Mouse (Mus musculus): ENCODE results near the gene Cip2a. TPM values are rescaled to one million over a fixed set of nuclear protein-coding genes. Genes with fewer than 3 reads are reported as not detected.

Cip2a gene
- polyA plus RNA-seq, 1 experiment, result 21.1 TPM

GRCm38 (mm10) chr16:48994343-48994693 is 333 bp downstream of the Cip2a start:
- TF ChIP-seq POLR2A (IDR thresholded peaks at IDR 0.05; ENCODE audit: borderline replicate concordance, control insufficient read depth, low read depth, low read length), result no peak
- TF ChIP-seq CTCF (IDR thresholded peaks at IDR 0.05; ENCODE audit: control insufficient read depth, insufficient read depth, low read length), result no peak
- peak overlapping the region; percentile 56; the same call in 1 of the 2 replicates for H3K27ac ChIP-seq (ENCODE audit: control insufficient read depth, insufficient read depth, low read depth, low read length, poor library complexity)
- peaks cover 2% of the 10 kb centered on the region for H3K4me1 ChIP-seq (ENCODE audit: control insufficient read depth, insufficient read depth, low read length)
- peak overlapping the region; percentile 100 for H3K4me3 ChIP-seq (replicated peaks; ENCODE audit: control insufficient read depth, low read depth, low read length)
- under 1% methylated on average over 18 of the region's 18 CpGs for WGBS

GRCm38 (mm10) chr16:49004151-49004550 is 10.2 kb downstream of the Cip2a start:
- no peak for TF ChIP-seq CTCF (IDR thresholded peaks at IDR 0.05; ENCODE audit: control insufficient read depth, insufficient read depth, low read length)
- no peak for TF ChIP-seq POLR2A (IDR thresholded peaks at IDR 0.05; ENCODE audit: borderline replicate concordance, control insufficient read depth, low read depth, low read length)
- H3K4me3 ChIP-seq (replicated peaks; ENCODE audit: control insufficient read depth, low read depth, low read length), result no peak overlapping the region
- H3K27ac ChIP-seq (ENCODE audit: control insufficient read depth, insufficient read depth, low read depth, low read length, poor library complexity), result no peak overlapping the region
- 91% methylated on average over 5 of the region's 5 CpGs for WGBS
- no peaks in the 10 kb centered on the region for H3K4me1 ChIP-seq (ENCODE audit: control insufficient read depth, insufficient read depth, low read length)

- Histone ChIP-seq H3K4me3 (replicated peaks; ENCODE audit: control insufficient read depth, low read depth, low read length) (no peak overlapping the region), H3K27ac (ENCODE audit: control insufficient read depth, insufficient read depth, low read depth, low read length, poor library complexity) (no peak overlapping the region), H3K4me1 (ENCODE audit: control insufficient read depth, insufficient read depth, low read length) (no peaks in the 10 kb centered on the region)
- 66% methylated on average over 5 of the region's 5 CpGs for WGBS
- TF ChIP-seq POLR2A (IDR thresholded peaks at IDR 0.05; ENCODE audit: borderline replicate concordance, control insufficient read depth, low read depth, low read length) (no peak), CTCF (IDR thresholded peaks at IDR 0.05; ENCODE audit: control insufficient read depth, insufficient read depth, low read length) (no peak)
Observed at GRCm38 (mm10) chr16:49016620-49017332, 22.8 kb downstream of the Cip2a start.

GRCm38 (mm10) chr16:49035852-49036251 is 41.9 kb downstream of the Cip2a start:
- H3K4me3 ChIP-seq (replicated peaks; ENCODE audit: control insufficient read depth, low read depth, low read length), result no peak overlapping the region
- no peak for TF ChIP-seq CTCF (IDR thresholded peaks at IDR 0.05; ENCODE audit: control insufficient read depth, insufficient read depth, low read length)
- no peak for TF ChIP-seq POLR2A (IDR thresholded peaks at IDR 0.05; ENCODE audit: borderline replicate concordance, control insufficient read depth, low read depth, low read length)
- WGBS, result 73% methylated on average over 4 of the region's 4 CpGs
- no peaks in the 10 kb centered on the region for H3K4me1 ChIP-seq (ENCODE audit: control insufficient read depth, insufficient read depth, low read length)
- H3K27ac ChIP-seq (ENCODE audit: control insufficient read depth, insufficient read depth, low read depth, low read length, poor library complexity), result no peak overlapping the region

- WGBS, result 75% methylated on average over 4 of the region's 4 CpGs
- no peak for TF ChIP-seq POLR2A (IDR thresholded peaks at IDR 0.05; ENCODE audit: borderline replicate concordance, control insufficient read depth, low read depth, low read length)
- TF ChIP-seq CTCF (IDR thresholded peaks at IDR 0.05; ENCODE audit: control insufficient read depth, insufficient read depth, low read length), result no peak
- no peak overlapping the region for H3K4me3 ChIP-seq (replicated peaks; ENCODE audit: control insufficient read depth, low read depth, low read length)
- no peak overlapping the region for H3K27ac ChIP-seq (ENCODE audit: control insufficient read depth, insufficient read depth, low read depth, low read length, poor library complexity)
- no peaks in the 10 kb centered on the region for H3K4me1 ChIP-seq (ENCODE audit: control insufficient read depth, insufficient read depth, low read length)
Observed at GRCm38 (mm10) chr16:49037771-49038170, 43.8 kb downstream of the Cip2a start.

GRCm38 (mm10) chr16:49040554-49041221 is 46.7 kb downstream of the Cip2a start:
- WGBS, result 78% methylated on average over 3 of the region's 3 CpGs
- TF ChIP-seq POLR2A (IDR thresholded peaks at IDR 0.05; ENCODE audit: borderline replicate concordance, control insufficient read depth, low read depth, low read length) (no peak), CTCF (IDR thresholded peaks at IDR 0.05; ENCODE audit: control insufficient read depth, insufficient read depth, low read length) (no peak)
- no peak overlapping the region for H3K4me3 ChIP-seq (replicated peaks; ENCODE audit: control insufficient read depth, low read depth, low read length)
- no peaks in the 10 kb centered on the region for H3K4me1 ChIP-seq (ENCODE audit: control insufficient read depth, insufficient read depth, low read length)
- no peak overlapping the region for H3K27ac ChIP-seq (ENCODE audit: control insufficient read depth, insufficient read depth, low read depth, low read length, poor library complexity)

GRCm38 (mm10) chr16:49049214-49049613 is 55.2 kb downstream of the Cip2a start:
- Histone ChIP-seq H3K4me3 (replicated peaks; ENCODE audit: control insufficient read depth, low read depth, low read length) (no peak overlapping the region), H3K27ac (ENCODE audit: control insufficient read depth, insufficient read depth, low read depth, low read length, poor library complexity) (no peak overlapping the region), H3K4me1 (ENCODE audit: control insufficient read depth, insufficient read depth, low read length) (no peaks in the 10 kb centered on the region; the same call in 1 of the 2 replicates)
- TF ChIP-seq CTCF (IDR thresholded peaks at IDR 0.05; ENCODE audit: control insufficient read depth, insufficient read depth, low read length), result no peak
- no peak for TF ChIP-seq POLR2A (IDR thresholded peaks at IDR 0.05; ENCODE audit: borderline replicate concordance, control insufficient read depth, low read depth, low read length)

GRCm38 (mm10) chr16:49057186-49057585 is 63.2 kb downstream of the Cip2a start, which contains the start of gene Myh15:
Gene Myh15, plus strand, starts transcription at chr16:49057486.
- H3K4me1 ChIP-seq (ENCODE audit: control insufficient read depth, insufficient read depth, low read length), result no peaks in the 10 kb centered on the region
- TF ChIP-seq CTCF (IDR thresholded peaks at IDR 0.05; ENCODE audit: control insufficient read depth, insufficient read depth, low read length) (no peak), POLR2A (IDR thresholded peaks at IDR 0.05; ENCODE audit: borderline replicate concordance, control insufficient read depth, low read depth, low read length) (no peak)
- H3K27ac ChIP-seq (ENCODE audit: control insufficient read depth, insufficient read depth, low read depth, low read length, poor library complexity), result no peak within 1 kb of the TSS
- no peak within 1 kb of the TSS for H3K4me3 ChIP-seq (replicated peaks; ENCODE audit: control insufficient read depth, low read depth, low read length)
- 90% methylated on average over 1 of the region's 1 CpGs for WGBS

Other genes with a start within 250 kb of the Cip2a start
- not detected in 2 replicates for gene Trat1, start 222.2 kb upstream of the Cip2a start, polyA plus RNA-seq (2011; ENCODE audit: insufficient read depth, insufficient read length, low replicate concordance, missing spikeins)
- gene Retnlb, start 177.3 kb upstream of the Cip2a start, polyA plus RNA-seq (2011; ENCODE audit: insufficient read depth, insufficient read length, low replicate concordance, missing spikeins), result not detected in 2 replicates
- gene Retnla, start 151.6 kb upstream of the Cip2a start, polyA plus RNA-seq (2011; ENCODE audit: insufficient read depth, insufficient read length, low replicate concordance, missing spikeins), result not detected in 2 replicates
- 574 and 1,873 TPM in 2 replicates for gene Retnlg, start 121.6 kb upstream of the Cip2a start, polyA plus RNA-seq (2011; ENCODE audit: insufficient read depth, insufficient read length, low replicate concordance, missing spikeins)
- gene Dzip3, start within 50 bp of the Cip2a start, polyA plus RNA-seq (2011; ENCODE audit: insufficient read depth, insufficient read length, low replicate concordance, missing spikeins), result 3.4 and 3.5 TPM in 2 replicates
- not detected in 2 replicates for gene Myh15, start 63.3 kb downstream of the Cip2a start, polyA plus RNA-seq (2011; ENCODE audit: insufficient read depth, insufficient read length, low replicate concordance, missing spikeins)

Data from bone marrow, adult 2 months (tissue).